Mouse (Mus musculus) fibroblast of lung, adult 2 months (primary cell): ENCODE results near the gene Pdzph1.

Experiments
- DNase-seq: peaks from one replicate; pipeline ENCODE4 v3.0.0-alpha.2; 2011; ENCODE audit warnings: low read depth

Gene Pdzph1

GRCm38 (mm10) chr17:58991275-58991674, at the start of gene Pdzph1:
Gene Pdzph1 (minus strand): TSS chr17:58991375.
- no peak for DNase-seq

- DNase-seq, result peak; percentile 43
Measured at GRCm38 (mm10) chr17:59039754-59040153, 48.6 kb upstream of the Pdzph1 start.

- no peak for DNase-seq
Measured at GRCm38 (mm10) chr17:59033445-59033844, 42.3 kb upstream of the Pdzph1 start.

- DNase-seq, result no peak
Measured at GRCm38 (mm10) chr17:59026336-59026735, 35.2 kb upstream of the Pdzph1 start.

GRCm38 (mm10) chr17:59024502-59024901, 33.3 kb upstream of the Pdzph1 start:
- DNase-seq, result no peak

GRCm38 (mm10) chr17:59023971-59024370, 32.8 kb upstream of the Pdzph1 start:
- DNase-seq, result no peak

- no peak for DNase-seq
Measured at GRCm38 (mm10) chr17:59018666-59019065, 27.5 kb upstream of the Pdzph1 start.

- DNase-seq, result peak; percentile 13
Measured at GRCm38 (mm10) chr17:59013091-59013459, 21.9 kb upstream of the Pdzph1 start, which contains the start of gene Nudt12. Gene Nudt12 (minus strand): TSS chr17:59013372.

GRCm38 (mm10) chr17:59012421-59013090, 21.4 kb upstream of the Pdzph1 start:
- DNase-seq, result no peak

GRCm38 (mm10) chr17:59011546-59012307, 20.6 kb upstream of the Pdzph1 start:
- no peak for DNase-seq

- no peak for DNase-seq
Measured at GRCm38 (mm10) chr17:58973237-58973636, 17.9 kb downstream of the Pdzph1 start.

- peak; percentile 9 for DNase-seq
Measured at GRCm38 (mm10) chr17:58959905-58960304, 31.3 kb downstream of the Pdzph1 start.

- DNase-seq, result no peak
Measured at GRCm38 (mm10) chr17:58957055-58957454, 34.1 kb downstream of the Pdzph1 start.

GRCm38 (mm10) chr17:58943015-58943822, 48.0 kb downstream of the Pdzph1 start:
- DNase-seq, result no peak

GRCm38 (mm10) chr17:58938598-58938997, 52.6 kb downstream of the Pdzph1 start:
- no peak for DNase-seq

GRCm38 (mm10) chr17:58937533-58937932, 53.6 kb downstream of the Pdzph1 start:
- no peak for DNase-seq

- DNase-seq, result no peak
Measured at GRCm38 (mm10) chr17:58932983-58933280, 58.2 kb downstream of the Pdzph1 start.

GRCm38 (mm10) chr17:58932279-58932982, 58.7 kb downstream of the Pdzph1 start:
- DNase-seq, result no peak

- no peak for DNase-seq
Measured at GRCm38 (mm10) chr17:58924754-58925546, 66.2 kb downstream of the Pdzph1 start.

- no peak for DNase-seq
Measured at GRCm38 (mm10) chr17:58923901-58924476, 67.2 kb downstream of the Pdzph1 start.

- DNase-seq, result no peak
Measured at GRCm38 (mm10) chr17:58923316-58923866, 67.8 kb downstream of the Pdzph1 start.
